Mouse (Mus musculus): ENCODE results near the gene Crim1. TPM values are rescaled to one million over a fixed set of nuclear protein-coding genes. Genes with fewer than 3 reads are reported as not detected.

The Crim1 gene
- polyA plus RNA-seq (2015; fragmentation: Nextera tagmentation; extraction: Ambion mirVana) = 7.0 and 7.4 TPM in 2 replicates

- peak; percentile 85 for ATAC-seq (ENCODE audit: low FRiP score, low read depth)
- Histone ChIP-seq H3K4me2 (replicated peaks) (peak within 1 kb of the TSS; percentile 98), H3K4me1 (peaks cover 39% of the 10 kb centered on the region), H3K36me3 (no peaks in the 10 kb centered on the region), H3K27me3 (peaks cover 7% of the 10 kb centered on the region; the same call in 1 of the 2 replicates), H3K9ac (peak within 1 kb of the TSS; percentile 92), H3K9me3 (no peaks in the 10 kb centered on the region), H3K4me3 (peak within 1 kb of the TSS; percentile 90), H3K27ac (peak within 1 kb of the TSS; percentile 98)
- WGBS = under 1% methylated on average over 65 of the region's 90 CpGs
These were observed at the start of gene Crim1 for GRCm38 (mm10) chr17:78199626-78200560. Gene Crim1, plus strand, starts transcription at chr17:78200248.

- Histone ChIP-seq H3K9ac (no peak overlapping the region), H3K4me1 (peaks cover 9% of the 10 kb centered on the region), H3K4me2 (replicated peaks) (no peak overlapping the region), H3K9me3 (no peaks in the 10 kb centered on the region), H3K36me3 (no peaks in the 10 kb centered on the region), H3K27ac (no peak overlapping the region), H3K27me3 (no peaks in the 10 kb centered on the region), H3K4me3 (no peak overlapping the region)
- no peak for ATAC-seq (ENCODE audit: low FRiP score, low read depth)
- WGBS = 86% methylated on average over 13 of the region's 13 CpGs
These were observed 48.4 kb upstream of the Crim1 start for GRCm38 (mm10) chr17:78151479-78152282.

- WGBS = 32% methylated on average over 5 of the region's 5 CpGs
- Histone ChIP-seq H3K4me3 (no peak overlapping the region), H3K4me2 (replicated peaks) (no peak overlapping the region), H3K27ac (no peak overlapping the region), H3K4me1 (no peaks in the 10 kb centered on the region), H3K27me3 (no peaks in the 10 kb centered on the region), H3K36me3 (no peaks in the 10 kb centered on the region), H3K9me3 (no peaks in the 10 kb centered on the region), H3K9ac (no peak overlapping the region)
- ATAC-seq (ENCODE audit: low FRiP score, low read depth) = no peak
These were observed 36.8 kb upstream of the Crim1 start for GRCm38 (mm10) chr17:78163278-78163677.

GRCm38 (mm10) chr17:78163724-78164236, 36.3 kb upstream of the Crim1 start:
- H3K4me2 ChIP-seq (replicated peaks) = no peak overlapping the region
- H3K9me3 ChIP-seq = no peaks in the 10 kb centered on the region
- no peak overlapping the region for H3K4me3 ChIP-seq
- ATAC-seq (ENCODE audit: low FRiP score, low read depth) = no peak
- H3K36me3 ChIP-seq = no peaks in the 10 kb centered on the region
- 82% methylated on average over 10 of the region's 10 CpGs for WGBS
- H3K27me3 ChIP-seq = no peaks in the 10 kb centered on the region
- H3K27ac ChIP-seq = no peak overlapping the region
- no peak overlapping the region for H3K9ac ChIP-seq
- no peaks in the 10 kb centered on the region for H3K4me1 ChIP-seq

GRCm38 (mm10) chr17:78165855-78166254, 34.2 kb upstream of the Crim1 start:
- no peak overlapping the region for H3K27ac ChIP-seq

GRCm38 (mm10) chr17:78166566-78166965, 33.5 kb upstream of the Crim1 start:
- no peaks in the 10 kb centered on the region for H3K27me3 ChIP-seq
- no peak for ATAC-seq (ENCODE audit: low FRiP score, low read depth)
- 74% methylated on average over 4 of the region's 4 CpGs for WGBS
- H3K9ac ChIP-seq = no peak overlapping the region
- no peaks in the 10 kb centered on the region for H3K4me1 ChIP-seq
- H3K27ac ChIP-seq = no peak overlapping the region
- H3K4me3 ChIP-seq = no peak overlapping the region
- no peak overlapping the region for H3K4me2 ChIP-seq (replicated peaks)
- H3K9me3 ChIP-seq = no peaks in the 10 kb centered on the region
- H3K36me3 ChIP-seq = no peaks in the 10 kb centered on the region

More at GRCm38 (mm10) chr17:78165855-78166254, 34.2 kb upstream of the Crim1 start:
- no peaks in the 10 kb centered on the region for H3K4me1 ChIP-seq
- no peak overlapping the region for H3K4me2 ChIP-seq (replicated peaks)
- H3K4me3 ChIP-seq = no peak overlapping the region
- no peaks in the 10 kb centered on the region for H3K27me3 ChIP-seq
- no peak for ATAC-seq (ENCODE audit: low FRiP score, low read depth)
- no peak overlapping the region for H3K9ac ChIP-seq
- no peaks in the 10 kb centered on the region for H3K36me3 ChIP-seq
- H3K9me3 ChIP-seq = no peaks in the 10 kb centered on the region

- Histone ChIP-seq H3K27me3 (no peaks in the 10 kb centered on the region), H3K36me3 (no peaks in the 10 kb centered on the region), H3K4me1 (no peaks in the 10 kb centered on the region), H3K9ac (no peak overlapping the region), H3K27ac (no peak overlapping the region), H3K4me3 (no peak overlapping the region), H3K4me2 (replicated peaks) (no peak overlapping the region), H3K9me3 (no peaks in the 10 kb centered on the region)
- ATAC-seq (ENCODE audit: low FRiP score, low read depth) = no peak
- WGBS = 74% methylated on average over 2 of the region's 2 CpGs
These were observed 27.7 kb upstream of the Crim1 start for GRCm38 (mm10) chr17:78172371-78172770.

GRCm38 (mm10) chr17:78180766-78181165, 19.3 kb upstream of the Crim1 start:
- H3K4me1 ChIP-seq = no peaks in the 10 kb centered on the region
- H3K9me3 ChIP-seq = no peaks in the 10 kb centered on the region
- H3K9ac ChIP-seq = no peak overlapping the region
- no peak overlapping the region for H3K4me3 ChIP-seq
- no peaks in the 10 kb centered on the region for H3K36me3 ChIP-seq
- H3K27me3 ChIP-seq = no peaks in the 10 kb centered on the region
- 89% methylated on average over 6 of the region's 6 CpGs for WGBS
- no peak for ATAC-seq (ENCODE audit: low FRiP score, low read depth)
- no peak overlapping the region for H3K4me2 ChIP-seq (replicated peaks)
- no peak overlapping the region for H3K27ac ChIP-seq

- H3K27me3 ChIP-seq = peaks cover 7% of the 10 kb centered on the region; the same call in 1 of the 2 replicates
- no peak overlapping the region for H3K9ac ChIP-seq
- no peaks in the 10 kb centered on the region for H3K36me3 ChIP-seq
- H3K27ac ChIP-seq = no peak overlapping the region
- ATAC-seq (ENCODE audit: low FRiP score, low read depth) = no peak
- 89% methylated on average over 5 of the region's 5 CpGs for WGBS
- H3K9me3 ChIP-seq = no peaks in the 10 kb centered on the region
- H3K4me2 ChIP-seq (replicated peaks) = no peak overlapping the region
- H3K4me3 ChIP-seq = no peak overlapping the region
- H3K4me1 ChIP-seq = peaks cover 8% of the 10 kb centered on the region; the same call in 1 of the 2 replicates
These were observed 3.9 kb upstream of the Crim1 start for GRCm38 (mm10) chr17:78196184-78196583.

GRCm38 (mm10) chr17:78197111-78197510, 2.9 kb upstream of the Crim1 start:
- H3K27ac ChIP-seq = no peak overlapping the region
- H3K9me3 ChIP-seq = no peaks in the 10 kb centered on the region
- WGBS = 24% methylated on average over 7 of the region's 7 CpGs
- H3K36me3 ChIP-seq = no peaks in the 10 kb centered on the region
- no peak for ATAC-seq (ENCODE audit: low FRiP score, low read depth)
- no peak overlapping the region for H3K4me2 ChIP-seq (replicated peaks)
- no peak overlapping the region for H3K9ac ChIP-seq
- H3K4me1 ChIP-seq = peaks cover 13% of the 10 kb centered on the region
- peaks cover 7% of the 10 kb centered on the region; the same call in 1 of the 2 replicates for H3K27me3 ChIP-seq
- no peak overlapping the region for H3K4me3 ChIP-seq

GRCm38 (mm10) chr17:78198140-78198539, 1.9 kb upstream of the Crim1 start:
- no peak overlapping the region for H3K27ac ChIP-seq
- H3K9me3 ChIP-seq = no peaks in the 10 kb centered on the region
- WGBS = 50% methylated on average over 4 of the region's 4 CpGs
- no peak overlapping the region for H3K4me2 ChIP-seq (replicated peaks)
- H3K4me3 ChIP-seq = no peak overlapping the region
- peaks cover 24% of the 10 kb centered on the region for H3K4me1 ChIP-seq
- no peak for ATAC-seq (ENCODE audit: low FRiP score, low read depth)
- H3K27me3 ChIP-seq = peaks cover 7% of the 10 kb centered on the region; the same call in 1 of the 2 replicates
- H3K9ac ChIP-seq = no peak overlapping the region
- H3K36me3 ChIP-seq = no peaks in the 10 kb centered on the region

GRCm38 (mm10) chr17:78198820-78199219, 1.2 kb upstream of the Crim1 start:
- no peak for ATAC-seq (ENCODE audit: low FRiP score, low read depth)
- peak overlapping the region; percentile 90 for H3K4me3 ChIP-seq
- no peak overlapping the region for H3K9ac ChIP-seq
- H3K9me3 ChIP-seq = no peaks in the 10 kb centered on the region
- no peaks in the 10 kb centered on the region for H3K36me3 ChIP-seq
- no peak overlapping the region for H3K27ac ChIP-seq
- 9% methylated on average over 4 of the region's 4 CpGs for WGBS
- peak overlapping the region; percentile 98 for H3K4me2 ChIP-seq (replicated peaks)
- peaks cover 7% of the 10 kb centered on the region; the same call in 1 of the 2 replicates for H3K27me3 ChIP-seq
- H3K4me1 ChIP-seq = peaks cover 28% of the 10 kb centered on the region

All from limb, embryonic 13.5 days (tissue).